Mouse (Mus musculus) skeletal muscle tissue, adult 2 months (tissue): ENCODE results near the gene Kansl1l.

Experiments
- DNase-seq: peaks from one replicate; pipeline ENCODE4 v3.0.0-alpha.2; 2012; ENCODE audit warnings: low read depth, low spot score

The Kansl1l gene

DNA sequence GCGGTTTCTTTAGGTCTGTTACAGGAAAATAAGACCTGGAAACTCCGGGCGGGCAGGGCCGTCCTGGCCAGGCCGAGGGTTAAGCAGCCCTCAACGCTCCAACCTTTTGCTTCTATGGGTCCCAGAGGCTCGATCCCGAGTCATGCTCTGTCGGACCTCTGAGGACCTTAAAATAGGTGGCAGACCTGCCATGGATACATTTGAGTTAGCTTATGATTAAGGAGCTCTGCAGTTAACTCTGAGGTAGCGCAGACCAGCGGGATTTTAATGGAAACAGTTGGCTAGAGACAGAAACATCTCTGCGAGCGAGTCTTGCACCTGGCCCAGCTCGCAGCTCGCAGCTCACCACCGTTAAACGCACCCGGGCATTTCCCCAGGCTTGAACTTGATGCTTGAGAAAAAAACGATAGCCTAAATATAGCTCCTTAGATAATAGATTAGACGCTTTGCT lies 528 bp upstream of the Kansl1l start:
- DNase-seq, result peak; percentile 57

DNA sequence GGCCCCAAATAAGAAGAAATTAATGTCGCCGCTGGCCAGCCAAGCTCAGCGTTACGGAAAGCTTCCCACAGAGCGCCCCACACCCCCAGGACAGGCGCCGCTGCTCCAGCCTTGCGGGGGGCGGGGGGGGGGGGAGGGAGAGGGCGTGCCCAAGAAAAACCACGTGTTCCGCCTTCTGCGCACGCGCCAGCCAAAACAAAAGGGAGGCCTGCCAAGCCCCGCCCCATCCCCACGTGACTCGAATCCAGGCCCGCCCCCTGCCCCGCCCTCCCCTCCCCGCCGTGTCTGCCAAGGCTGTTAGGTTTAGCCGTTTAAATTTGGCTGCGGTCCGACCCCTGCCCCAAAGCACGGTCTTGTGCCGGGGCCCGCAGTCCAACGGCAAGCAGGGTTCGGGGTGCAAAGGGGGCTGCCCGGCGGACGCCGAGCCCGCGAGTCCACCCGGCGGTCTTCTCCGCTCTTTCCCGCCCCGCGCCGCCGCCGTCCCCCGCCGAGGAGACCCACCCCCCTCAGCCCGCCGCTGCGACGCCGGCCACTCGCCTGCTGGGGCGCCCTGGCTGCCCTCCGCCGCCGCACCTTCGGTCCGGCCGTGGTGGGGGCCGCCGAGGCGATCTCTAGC lies 417 bp downstream of the Kansl1l start:
- peak; percentile 95 for DNase-seq

DNA sequence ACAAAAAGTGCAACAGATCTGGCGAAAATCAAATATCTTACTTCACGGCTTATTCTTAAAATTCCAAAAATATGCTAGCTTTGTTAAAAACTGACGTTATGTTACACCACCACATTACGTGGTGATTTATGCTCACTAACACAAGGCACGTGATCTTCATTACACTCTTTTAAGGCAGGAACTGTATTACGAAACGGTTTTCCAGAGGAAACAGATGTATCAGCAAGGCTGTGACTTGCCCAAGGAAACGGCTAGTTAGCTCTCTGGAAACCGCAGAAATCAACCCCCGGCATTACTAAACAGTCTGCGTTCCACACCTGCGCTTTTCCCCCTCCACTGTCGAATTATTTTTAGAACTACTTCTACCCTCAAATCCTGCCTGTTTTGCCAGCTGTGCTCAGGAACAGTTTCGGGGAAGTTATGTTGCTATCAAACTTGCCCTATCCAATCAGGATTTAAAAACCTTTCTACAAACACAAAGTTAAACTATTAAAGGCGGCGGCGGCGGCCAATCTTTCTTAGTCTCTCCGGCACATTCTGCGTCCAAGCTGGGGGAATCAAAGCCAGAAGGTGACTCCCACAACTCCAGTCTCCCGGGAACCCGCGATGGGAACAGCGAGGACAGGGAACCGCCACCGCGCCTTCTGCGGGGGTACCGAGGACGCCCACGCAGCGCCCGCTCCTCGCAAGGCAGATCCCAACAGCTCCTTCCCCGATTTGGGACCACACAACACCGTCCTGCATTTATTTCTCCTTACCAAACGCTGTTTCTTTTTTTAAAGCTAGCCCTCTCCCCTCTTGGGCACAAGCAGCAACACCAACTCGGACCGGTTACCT lies 1.2 kb downstream of the Kansl1l start:
- DNase-seq, result peak; percentile 83

DNA sequence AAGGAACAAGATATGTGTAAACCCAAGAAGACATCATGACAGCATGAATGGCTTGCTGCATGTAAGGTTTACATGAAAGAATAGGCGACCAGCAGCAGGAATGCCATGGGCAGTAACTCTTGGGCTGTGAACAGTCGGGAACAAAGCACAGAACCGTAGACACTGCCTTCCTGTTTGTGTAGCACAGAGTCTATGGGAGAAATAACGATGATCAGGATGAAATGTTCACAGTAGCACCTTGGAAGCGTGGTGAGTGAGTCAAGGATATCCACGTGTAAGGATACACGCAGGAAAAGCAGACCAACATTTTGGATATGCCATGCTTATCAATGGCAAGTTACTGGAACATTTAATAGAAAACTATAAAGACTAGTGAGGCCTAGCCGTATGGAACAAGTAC lies 2.6 kb downstream of the Kansl1l start:
- DNase-seq, result no peak

DNA sequence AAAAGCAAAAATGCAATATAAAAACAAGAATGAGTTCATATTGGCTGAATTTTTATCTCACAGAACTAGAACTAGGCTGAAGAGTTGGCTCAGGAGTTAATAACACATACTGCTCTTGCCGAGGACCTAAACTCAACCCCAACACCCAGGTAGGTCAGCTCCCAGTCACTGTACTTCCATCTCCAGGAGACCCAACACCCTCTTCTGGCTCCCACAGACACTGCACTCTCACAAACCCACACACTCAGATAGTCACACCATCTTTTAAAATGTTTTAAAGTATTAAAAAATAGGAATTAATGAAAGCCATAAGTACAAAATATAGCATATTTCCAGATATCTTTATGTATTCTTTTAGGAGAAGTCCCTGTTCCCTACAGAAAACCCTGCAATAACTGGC lies 4.2 kb downstream of the Kansl1l start:
- DNase-seq, result no peak

DNA sequence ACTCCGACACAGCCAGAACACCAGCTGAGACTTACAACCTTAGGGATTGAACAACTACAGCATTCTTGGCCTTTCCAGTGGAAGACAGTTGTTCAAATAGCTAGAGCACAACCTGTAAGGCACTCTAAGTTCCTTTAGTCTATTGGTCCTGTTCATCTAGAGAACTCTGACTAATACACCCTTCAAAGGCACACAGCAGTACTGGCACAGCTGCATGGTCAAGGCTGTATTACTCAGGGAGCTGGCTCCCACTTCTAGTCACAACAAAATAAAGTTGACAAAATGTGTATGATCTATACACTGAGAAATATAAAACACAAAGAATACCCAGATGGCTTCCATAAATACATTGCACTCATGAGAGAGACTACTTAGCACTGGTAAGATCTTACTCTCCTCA lies 10.5 kb downstream of the Kansl1l start:
- no peak for DNase-seq

DNA sequence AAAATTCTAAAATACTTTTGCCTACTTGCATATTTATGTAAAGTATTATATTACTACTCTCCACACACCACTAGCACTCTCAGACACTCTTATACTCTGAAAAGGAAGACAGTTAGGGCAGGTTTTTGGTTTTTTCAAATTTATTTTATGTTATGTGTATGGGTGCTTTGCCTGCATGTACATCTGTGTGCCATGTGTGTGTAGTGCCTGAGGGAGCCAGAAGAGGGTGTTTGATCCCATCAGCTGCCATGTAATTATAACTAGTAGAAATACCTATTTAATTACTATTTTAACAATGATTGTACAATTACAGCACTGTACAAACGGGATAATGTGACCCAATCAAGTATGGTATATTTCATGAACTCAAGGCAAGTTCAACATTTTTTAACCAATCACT lies 12.0 kb downstream of the Kansl1l start:
- DNase-seq, result no peak

DNA sequence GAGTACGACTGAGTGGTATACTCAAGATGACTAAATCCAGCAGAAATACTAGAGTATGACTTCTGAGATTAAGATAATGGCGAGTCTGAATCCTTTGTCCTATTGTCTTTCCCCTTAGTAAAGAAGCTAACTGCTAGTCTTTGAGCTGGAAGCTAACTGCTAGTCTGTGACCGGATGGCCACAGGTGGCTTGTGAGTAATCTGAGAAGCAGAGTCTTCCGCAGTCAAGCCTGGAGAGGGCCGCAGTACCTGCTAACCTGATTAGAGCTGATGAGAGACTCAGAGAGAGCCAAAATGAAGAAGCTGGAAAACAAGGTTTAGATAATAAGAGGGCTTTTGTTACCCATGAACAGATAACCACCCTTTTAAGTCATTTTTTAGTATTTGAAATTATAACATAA lies 12.7 kb downstream of the Kansl1l start:
- no peak for DNase-seq

DNA sequence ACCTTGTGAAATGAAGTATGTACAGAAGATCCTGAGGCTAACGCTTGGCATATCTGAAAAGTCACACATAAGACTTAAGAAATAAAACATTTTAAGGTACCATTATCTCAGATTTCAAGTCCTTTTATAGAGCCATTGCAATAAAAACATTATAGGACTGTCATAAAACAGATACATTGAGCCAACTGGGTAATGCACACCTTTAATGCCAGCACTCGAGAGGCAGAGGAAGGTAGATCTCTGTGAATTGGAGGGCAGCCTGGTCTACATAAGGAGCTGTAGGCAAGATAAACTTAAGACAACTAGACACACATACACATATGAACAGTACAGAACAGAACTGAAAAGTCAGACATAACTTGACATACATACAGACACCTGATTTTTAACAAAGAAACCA lies 19.4 kb downstream of the Kansl1l start:
- DNase-seq, result no peak

DNA sequence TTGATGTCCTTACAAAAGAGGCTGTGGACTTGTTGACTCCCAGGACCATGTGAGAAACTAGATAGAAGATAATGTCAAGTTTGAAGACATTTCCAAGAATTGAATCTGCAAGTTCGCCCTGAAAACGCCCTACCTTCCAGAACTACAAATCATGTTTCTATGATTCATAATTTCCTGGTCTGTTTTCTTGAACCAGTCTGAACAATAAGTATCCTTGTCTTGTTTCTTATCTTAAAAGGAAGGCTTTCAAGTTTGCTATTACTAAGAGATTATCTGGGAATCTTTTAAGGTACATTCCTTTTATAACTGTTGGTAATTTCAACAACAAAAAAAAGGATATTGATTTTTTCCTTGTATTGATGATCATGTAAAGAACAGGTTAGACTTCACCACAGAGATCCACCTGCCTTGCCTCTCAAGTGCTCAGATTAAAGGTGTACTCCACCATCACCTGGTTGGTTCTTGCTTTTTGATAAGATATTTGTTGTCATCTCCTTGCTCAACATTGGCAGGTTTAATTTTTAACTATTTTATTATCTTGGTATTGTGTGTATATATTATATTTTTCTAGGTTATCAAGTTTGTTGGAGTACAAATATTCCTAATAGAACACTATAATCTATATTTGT lies 24.4 kb downstream of the Kansl1l start:
- no peak for DNase-seq

DNA sequence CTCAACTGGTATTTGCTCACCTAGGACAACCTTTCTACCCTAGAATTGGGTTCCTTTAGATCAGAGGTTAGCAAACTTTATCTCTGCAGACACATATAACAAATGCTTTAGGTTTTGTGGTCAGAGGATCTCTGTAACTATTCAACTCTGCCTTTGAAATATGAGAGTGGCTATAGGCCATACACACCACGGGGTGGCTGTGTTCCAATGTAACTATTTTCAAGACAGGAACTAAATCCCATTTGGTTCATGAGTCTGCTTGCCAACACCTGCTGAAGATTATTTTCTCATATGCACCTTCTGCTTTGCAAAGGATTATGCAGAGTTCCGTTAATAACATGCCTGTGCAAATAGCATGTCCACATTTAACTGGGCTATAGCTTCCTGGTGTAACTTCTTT lies 35.1 kb downstream of the Kansl1l start:
- DNase-seq, result no peak

DNA sequence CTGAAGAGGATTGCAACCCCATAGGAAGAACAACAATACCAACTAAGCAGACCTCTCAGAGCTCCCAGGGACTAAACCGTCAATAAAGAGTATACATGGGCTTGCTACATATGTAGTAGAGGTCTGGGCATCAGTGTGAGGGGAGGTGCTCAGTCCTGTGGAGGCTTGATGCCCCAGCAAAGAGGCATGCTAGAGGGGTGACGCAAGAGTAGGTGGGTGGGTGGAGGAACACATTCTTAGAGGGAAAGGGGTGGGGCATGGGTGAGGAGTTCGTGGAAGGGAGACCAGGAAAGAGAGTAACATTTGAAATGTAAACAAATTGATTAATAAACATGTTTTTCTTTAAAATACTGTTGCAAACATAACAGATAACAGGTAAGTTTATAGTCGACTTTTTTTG lies 36.3 kb downstream of the Kansl1l start:
- DNase-seq, result no peak

DNA sequence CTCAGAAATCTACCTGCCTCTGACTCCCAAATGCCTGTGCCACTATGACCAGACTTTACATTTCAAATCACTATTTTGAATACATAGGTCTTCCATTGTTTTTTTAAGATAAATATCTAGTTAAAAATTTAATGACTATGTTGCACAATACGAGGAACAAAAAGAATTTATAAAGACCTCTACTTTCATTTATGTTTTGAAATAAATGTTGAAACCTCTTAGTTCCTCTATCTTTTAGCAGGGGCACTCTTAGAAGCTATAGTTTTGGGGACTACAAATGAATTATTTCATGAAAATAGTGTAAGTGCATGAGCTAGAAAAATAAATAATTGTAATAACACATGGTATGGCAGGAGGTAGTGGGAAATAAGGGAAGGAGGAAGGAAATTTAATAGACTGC lies 38.6 kb downstream of the Kansl1l start:
- DNase-seq, result no peak

DNA sequence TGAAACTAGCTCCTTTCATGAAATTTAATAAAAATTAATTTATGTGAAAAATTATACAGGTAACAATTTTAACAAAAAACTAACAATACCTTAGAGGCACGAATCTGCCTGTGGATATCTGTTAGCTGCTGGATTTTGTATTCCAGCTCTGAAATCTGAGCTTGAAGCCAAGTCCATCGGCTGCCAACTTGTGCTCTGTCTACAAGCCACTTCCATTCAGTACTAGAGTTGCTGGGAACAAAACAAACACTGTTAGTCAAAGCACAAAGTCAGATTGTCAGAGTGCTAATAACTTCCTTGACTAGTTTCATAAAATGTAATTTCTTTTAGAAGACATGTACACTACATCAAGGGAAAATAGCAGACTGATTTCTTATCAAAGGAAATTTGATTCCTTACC lies 39.5 kb downstream of the Kansl1l start:
- no peak for DNase-seq

DNA sequence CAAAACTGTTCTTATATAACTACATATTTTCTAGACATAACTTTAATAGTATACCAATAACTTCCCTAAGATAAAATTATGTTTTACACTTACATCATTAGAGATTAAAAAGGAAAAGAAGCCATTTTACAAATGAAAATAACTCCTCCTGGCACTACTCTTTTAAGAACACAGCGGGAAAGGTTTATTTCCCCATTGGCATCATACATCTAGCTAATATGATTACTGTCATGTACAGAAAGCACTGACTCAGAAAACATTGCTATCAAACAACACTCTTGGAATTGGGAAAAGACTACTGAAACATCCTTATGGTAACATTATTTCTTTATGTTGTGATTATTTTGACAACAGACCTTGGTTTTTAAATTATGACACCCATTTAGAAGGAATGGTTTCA lies 48.6 kb downstream of the Kansl1l start:
- no peak for DNase-seq

DNA sequence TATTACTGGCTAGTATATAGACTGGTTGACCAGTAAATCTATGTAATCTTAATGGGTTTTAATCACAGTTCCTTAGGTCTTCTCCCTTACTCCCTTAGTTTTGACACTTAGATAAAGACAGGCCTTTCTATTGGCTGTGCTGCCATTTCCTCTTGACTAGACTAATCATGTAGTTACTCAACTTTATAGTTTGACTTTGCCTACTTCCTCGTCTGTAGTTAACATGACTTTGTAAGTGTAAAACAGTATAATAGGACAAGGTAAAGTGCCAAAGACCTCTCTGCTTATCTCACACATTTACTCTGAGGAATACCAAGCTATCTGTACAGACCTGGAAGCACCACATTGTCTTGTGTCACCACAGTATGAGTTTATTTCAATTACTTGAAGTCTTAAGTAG lies 86.8 kb downstream of the Kansl1l start:
- no peak for DNase-seq

DNA sequence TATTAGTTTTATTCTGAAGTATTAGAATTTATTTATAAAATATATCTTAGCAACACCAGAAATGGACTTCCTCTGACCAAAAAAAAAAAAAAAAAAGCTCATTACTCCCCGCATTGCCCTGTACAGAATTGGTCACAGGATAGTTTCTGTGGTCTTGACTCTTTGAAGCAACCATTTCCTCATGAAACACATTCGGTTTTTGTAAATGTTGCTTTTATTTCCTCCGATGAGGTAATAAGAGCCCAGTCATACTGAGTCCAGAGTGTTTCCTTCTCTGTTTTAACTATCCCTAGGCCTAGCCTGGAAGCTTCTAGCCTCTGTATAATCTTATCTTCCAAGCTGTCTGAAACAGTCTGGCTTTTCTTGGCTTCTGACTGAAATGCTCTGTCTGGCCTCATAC lies 104.5 kb downstream of the Kansl1l start:
- no peak for DNase-seq

DNA sequence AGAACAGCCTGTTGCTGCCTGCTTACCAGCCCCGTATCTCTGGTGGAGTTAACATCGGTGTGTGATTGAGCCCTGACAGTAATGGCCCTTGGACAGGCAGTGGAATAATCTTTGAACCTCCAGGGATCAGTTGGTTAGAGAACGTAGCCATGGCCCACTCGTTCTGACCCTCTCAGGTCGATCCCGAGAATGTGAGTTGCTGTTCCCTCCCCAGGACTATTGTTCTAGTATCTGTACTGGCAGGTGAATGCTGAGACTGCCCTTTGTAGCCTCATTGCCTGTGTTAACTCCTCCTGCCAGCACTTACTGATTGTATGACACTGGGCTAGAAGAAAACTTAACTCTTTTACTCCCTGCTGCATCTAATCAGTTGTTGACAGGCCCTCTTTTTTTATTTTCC lies 112.8 kb downstream of the Kansl1l start:
- no peak for DNase-seq

DNA sequence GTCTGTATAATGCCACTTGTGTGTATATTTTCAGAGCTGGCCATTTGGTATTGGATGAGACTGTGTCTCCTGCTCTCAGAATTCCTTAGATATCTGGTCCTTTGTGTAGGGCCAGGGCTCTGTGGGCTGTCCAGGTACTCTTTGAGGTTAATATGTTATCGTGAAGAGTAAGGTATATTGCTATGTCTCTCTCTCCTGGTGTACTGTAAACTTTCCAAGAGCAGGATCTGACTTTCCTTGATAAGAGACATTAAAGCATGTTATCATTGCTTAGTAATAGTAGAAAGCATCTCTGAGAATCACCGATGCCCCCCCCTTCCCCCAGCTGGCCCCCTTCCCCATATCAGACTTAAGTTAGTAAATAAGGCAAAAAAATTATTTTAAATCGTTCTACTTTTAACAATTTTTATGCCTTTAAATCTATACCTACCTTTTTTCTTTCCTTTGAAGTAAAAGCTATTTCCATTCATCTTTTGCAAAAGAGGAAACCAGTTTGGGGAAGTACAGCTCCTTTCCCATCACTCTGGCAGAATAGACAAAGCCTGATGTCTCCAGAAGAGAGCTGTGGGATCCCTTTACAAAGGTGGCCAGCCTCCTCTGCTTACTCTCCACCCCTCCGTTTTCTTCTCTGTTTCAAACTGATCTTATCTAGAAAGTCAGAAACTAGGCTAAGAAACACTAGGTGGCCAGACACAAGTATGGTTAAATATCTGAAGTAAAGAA lies 114.6 kb downstream of the Kansl1l start:
- no peak for DNase-seq

DNA sequence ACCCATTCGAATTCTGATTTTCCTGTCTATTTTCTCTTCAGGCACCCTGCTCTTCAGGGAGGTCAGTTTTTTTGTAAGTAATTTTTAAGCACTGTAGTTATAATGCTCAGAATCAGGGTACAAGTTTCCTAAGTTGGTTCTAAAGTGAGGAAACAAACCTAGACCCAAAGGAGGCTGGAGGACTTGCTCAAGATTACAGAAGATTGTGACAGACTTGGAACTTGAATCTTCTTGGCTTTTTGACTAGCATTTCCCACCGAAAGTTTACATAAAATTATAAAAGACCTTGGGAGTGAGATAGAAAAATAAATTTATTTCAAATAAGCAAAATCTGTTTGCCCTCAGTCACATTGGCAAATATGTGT lies 115.8 kb downstream of the Kansl1l start:
- DNase-seq, result no peak

DNA sequence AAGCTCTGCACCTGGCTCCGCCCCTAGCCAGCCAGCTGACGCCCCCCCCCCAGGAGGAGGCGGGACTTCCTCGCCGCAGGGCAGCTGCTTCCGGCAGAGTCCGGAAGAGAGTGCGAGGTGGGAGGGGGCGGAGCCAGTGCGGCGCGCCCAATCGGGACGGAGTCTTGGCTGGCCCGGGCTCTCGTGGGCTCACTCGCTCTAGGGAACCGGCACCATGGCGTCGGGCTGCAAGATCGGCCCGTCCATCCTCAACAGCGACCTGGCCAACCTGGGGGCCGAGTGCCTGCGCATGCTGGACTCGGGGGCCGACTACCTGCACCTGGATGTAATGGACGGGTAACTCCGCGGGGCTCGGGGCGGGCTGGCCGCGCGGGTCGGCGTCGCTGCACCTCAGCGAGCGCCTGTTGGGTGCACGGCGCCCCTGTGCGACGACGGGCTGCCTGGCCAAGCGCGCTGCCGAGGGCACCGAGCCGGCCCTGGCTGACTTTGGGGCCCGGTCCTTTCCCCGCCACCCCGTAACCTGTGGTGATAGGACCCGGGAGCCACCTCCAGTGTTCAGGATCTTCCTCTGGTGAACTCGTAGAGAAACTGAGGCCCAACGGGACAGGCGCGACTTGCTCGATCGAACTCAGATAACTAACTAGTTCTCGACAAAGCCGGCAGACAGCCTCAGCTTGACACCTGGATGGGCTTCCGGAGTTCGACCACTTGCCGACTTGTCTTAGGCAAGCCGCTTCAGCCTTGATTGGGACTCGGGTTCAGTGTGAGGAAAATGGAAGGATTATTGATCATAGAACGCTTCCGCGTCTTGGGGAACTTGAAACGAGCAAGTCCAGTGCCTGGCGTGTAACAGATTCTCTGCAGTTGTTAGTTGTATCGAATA lies 116.4 kb downstream of the Kansl1l start, which contains the start of gene Rpe:
TSS of gene Rpe (plus strand) at position 139 of the 883 bp plus-strand sequence.
- peak; percentile 92 for DNase-seq
